Mouse (Mus musculus) hindbrain, embryonic 14.5 days (tissue): ENCODE data around the gene Usp49. TPM values are rescaled to one million over a fixed set of nuclear protein-coding genes. Genes with fewer than 3 reads are reported as not detected.

Experiments used
- ATAC-seq: fragments of 200-750 bp; cut with Nextera tagmentation; 2 replicates; pipeline ENCODE4 v1.8.0; 2017; ENCODE audit warnings: moderate number of reproducible peaks, mild to moderate bottlenecking, moderate TSS enrichment, moderate library complexity; ENCODE audit not compliant: low FRiP score
- DNase-seq: peaks from one replicate; pipeline ENCODE4 v3.0.0-alpha.2; 2015; ENCODE audit warnings: low spot score
- H3K27ac ChIP-seq: fragments of 300-500 bp; sonication (generic); 2 replicates; pipeline ENCODE4 v1.5.1; 2014; ENCODE audit warnings: mild to moderate bottlenecking, moderate library complexity
- H3K27me3 ChIP-seq: fragments of 300-500 bp; sonication (generic); 2 replicates; pipeline ENCODE4 v1.6.1; 2014; ENCODE audit warnings: mild to moderate bottlenecking, low read length, mixed read lengths; ENCODE audit not compliant: control insufficient read depth, insufficient read depth
- H3K36me3 ChIP-seq: fragments of 300-500 bp; sonication (generic); replicated peaks from 2 replicates; pipeline ENCODE4 v1.6.1; 2014; ENCODE audit not compliant: control insufficient read depth, insufficient read depth
- H3K4me1 ChIP-seq: fragments of 300-500 bp; sonication (generic); replicated peaks from 2 replicates; pipeline ENCODE4 v1.6.1; 2014; ENCODE audit warnings: antibody characterized with exemption, low read length, mixed read lengths; ENCODE audit not compliant: control insufficient read depth, insufficient read depth
- H3K4me2 ChIP-seq: fragments of 300-500 bp; sonication (generic); replicated peaks from 2 replicates; pipeline ENCODE4 v1.6.1; 2014; ENCODE audit warnings: mild to moderate bottlenecking, moderate library complexity
- H3K4me3 ChIP-seq: fragments of 300-500 bp; sonication (generic); replicated peaks from 2 replicates; pipeline ENCODE4 v1.5.1; 2014; ENCODE audit warnings: mild to moderate bottlenecking, low read length
- H3K9ac ChIP-seq: fragments of 300-500 bp; sonication (generic); 2 replicates; pipeline ENCODE4 v1.6.1; 2014
- H3K9me3 ChIP-seq: fragments of 300-500 bp; sonication (generic); 2 replicates; pipeline ENCODE4 v1.6.1; 2016; ENCODE audit warnings: low read length; ENCODE audit not compliant: control insufficient read depth
- WGBS: fragments of 180-500 bp; shearing (Covaris S2); extraction: QIAGEN DNeasy Blood & Tissue Kit; methylation state at CpG from one replicate; pipeline ENCODE4 v1.1.7; 2014; 5-methylcytosine and 5-hydroxymethylcytosine counted together
- polyA plus RNA-seq: library from polyadenylated mRNA; unstranded; fragments of >200 nt; fragmentation: Nextera tagmentation; extraction: Ambion mirVana; gene quantifications from 2 replicates; pipeline ENCODE4 v1.2.1, GENCODE M21; 2014

The Usp49 gene
- polyA plus RNA-seq: 6.7 and 7.6 TPM in 2 replicates

DNA sequence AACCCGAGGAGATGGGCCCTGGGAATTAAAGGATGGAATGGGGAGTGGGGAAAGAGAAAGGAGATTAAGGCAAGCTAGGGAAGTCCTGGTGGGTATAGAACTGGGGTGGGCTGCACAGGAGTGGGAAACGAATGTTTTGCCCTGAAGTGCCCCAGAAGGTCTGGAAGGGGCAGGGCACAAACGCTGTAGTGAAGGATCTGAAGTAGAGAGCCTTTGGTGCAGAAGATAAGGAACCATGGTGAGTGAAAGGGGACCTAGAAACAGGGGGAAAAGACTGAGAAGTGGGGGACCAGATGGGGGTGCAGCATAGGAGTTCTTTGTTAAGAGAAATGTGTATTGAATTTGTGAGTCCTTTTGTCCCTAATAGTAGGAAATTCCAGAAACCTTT is at the start of gene Usp49:
Gene Usp49 (plus strand): TSS at position 13 of the 388 bp plus-strand sequence.
- H3K4me2 ChIP-seq: peak within 1 kb of the TSS; percentile 59
- H3K36me3 ChIP-seq: peaks cover 16% of the 10 kb centered on the region
- 2% methylated on average over 3 of the region's 3 CpGs for WGBS
- H3K4me1 ChIP-seq: peaks cover 31% of the 10 kb centered on the region
- peak within 1 kb of the TSS; percentile 93 for H3K27ac ChIP-seq
- H3K9ac ChIP-seq: peak within 1 kb of the TSS; percentile 69
- peak within 1 kb of the TSS; percentile 55 for H3K4me3 ChIP-seq
- no peaks in the 10 kb centered on the region for H3K9me3 ChIP-seq
- DNase-seq (no peak), ATAC-seq (no peak)
- H3K27me3 ChIP-seq: no peaks in the 10 kb centered on the region

DNA sequence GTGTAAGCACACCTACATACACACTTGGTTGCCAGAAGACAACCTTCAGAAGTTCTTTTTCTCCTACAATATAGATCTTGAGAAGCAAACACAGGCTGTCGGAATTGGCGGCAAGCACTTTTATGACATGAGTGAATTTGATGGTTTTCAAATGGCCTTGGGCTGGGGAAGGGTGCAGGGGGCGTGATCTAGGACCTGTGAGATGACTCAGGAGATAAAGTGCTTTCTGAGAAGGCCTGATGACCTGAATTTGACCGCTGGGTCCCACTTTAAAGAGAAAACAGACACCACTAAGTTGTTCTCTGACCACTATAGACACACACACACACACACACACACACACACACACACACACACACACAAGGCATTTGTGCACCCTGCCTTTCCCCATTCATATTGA is 49.5 kb upstream of the Usp49 start:
- Histone ChIP-seq H3K27me3 (no peaks in the 10 kb centered on the region), H3K36me3 (no peaks in the 10 kb centered on the region), H3K4me2 (no peak overlapping the region), H3K9ac (no peak overlapping the region), H3K4me1 (no peaks in the 10 kb centered on the region), H3K4me3 (no peak overlapping the region), H3K9me3 (no peaks in the 10 kb centered on the region), H3K27ac (no peak overlapping the region)
- ATAC-seq (no peak), DNase-seq (no peak)
- WGBS: 92% methylated on average over 4 of the region's 4 CpGs

DNA sequence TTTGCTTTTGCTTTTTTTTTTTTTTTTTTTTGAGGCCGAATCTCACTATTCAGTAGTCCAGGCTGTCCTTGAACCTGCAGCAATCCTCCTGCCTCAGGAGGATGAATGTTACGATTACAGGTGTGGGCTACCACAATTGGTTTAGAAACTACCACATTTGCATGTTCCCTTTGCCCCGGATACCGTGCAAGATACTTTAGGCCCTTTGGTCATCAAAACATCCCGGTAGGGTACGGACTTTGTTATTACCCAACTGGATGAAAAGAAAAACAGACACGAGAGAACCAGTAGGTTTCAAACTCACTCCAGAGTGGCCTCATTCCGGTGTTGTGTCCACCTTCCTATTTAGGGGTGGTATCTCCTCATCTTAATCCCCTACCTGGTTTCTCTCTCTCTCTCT is 42.0 kb upstream of the Usp49 start:
- Histone ChIP-seq H3K27me3 (no peaks in the 10 kb centered on the region), H3K36me3 (no peaks in the 10 kb centered on the region), H3K4me3 (no peak overlapping the region), H3K27ac (no peak overlapping the region), H3K4me2 (no peak overlapping the region), H3K4me1 (peaks cover 7% of the 10 kb centered on the region; the same call in 1 of the 2 replicates), H3K9me3 (no peaks in the 10 kb centered on the region), H3K9ac (no peak overlapping the region)
- 87% methylated on average over 8 of the region's 8 CpGs for WGBS
- no peak for ATAC-seq
- no peak for DNase-seq

DNA sequence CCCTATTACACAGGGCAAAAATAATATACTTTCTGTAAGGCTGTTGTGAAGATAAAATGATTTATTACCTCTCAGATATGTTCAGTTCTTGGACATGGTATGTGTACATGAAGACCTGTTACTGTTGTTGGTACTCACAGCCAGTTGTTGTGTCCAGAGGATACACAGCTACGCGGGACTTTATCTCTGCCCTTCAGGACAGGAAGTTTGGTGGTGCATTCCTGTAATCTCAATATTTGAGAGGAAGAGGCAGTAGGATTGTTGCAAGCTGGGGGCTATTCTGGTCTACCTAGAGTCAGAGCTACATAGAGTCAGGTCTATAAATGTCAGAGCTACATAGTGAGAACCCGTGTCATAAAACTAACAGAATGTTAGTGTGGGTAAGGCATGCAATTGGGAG is 39.4 kb upstream of the Usp49 start:
- Histone ChIP-seq H3K4me3 (no peak overlapping the region), H3K27ac (no peak overlapping the region), H3K36me3 (no peaks in the 10 kb centered on the region), H3K4me1 (peaks cover 23% of the 10 kb centered on the region), H3K9me3 (no peaks in the 10 kb centered on the region), H3K27me3 (no peaks in the 10 kb centered on the region), H3K9ac (no peak overlapping the region), H3K4me2 (no peak overlapping the region)
- no peak for ATAC-seq
- WGBS: 92% methylated on average over 3 of the region's 3 CpGs
- no peak for DNase-seq

DNA sequence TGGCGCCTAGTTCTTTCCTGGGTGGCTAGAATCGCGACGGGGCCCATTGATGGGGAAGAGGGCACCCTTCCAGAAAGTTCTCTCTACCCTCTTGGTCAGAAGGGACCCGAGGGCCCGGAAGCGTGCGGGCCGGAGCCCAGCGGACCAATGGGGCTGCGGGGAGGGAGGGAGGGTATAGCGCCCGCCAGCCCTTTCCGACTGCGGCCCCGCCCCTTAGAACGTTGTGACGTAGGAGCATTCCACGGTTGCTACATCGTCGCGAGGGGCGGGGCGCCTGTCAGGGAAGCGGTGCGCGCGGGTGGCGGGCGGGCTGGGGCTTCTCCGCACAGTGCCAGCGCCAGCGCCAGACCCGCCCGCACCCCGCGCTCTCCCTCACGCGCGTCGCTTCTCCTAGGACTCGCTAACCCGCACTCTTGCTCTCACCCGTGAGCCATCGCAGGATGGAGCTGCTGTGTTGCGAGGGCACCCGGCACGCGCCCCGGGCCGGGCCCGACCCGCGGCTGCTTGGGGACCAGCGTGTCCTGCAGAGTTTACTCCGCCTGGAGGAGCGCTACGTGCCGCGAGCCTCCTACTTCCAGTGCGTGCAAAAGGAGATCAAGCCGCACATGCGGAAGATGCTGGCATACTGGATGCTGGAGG is 37.2 kb upstream of the Usp49 start:
- peak overlapping the region; percentile 91 for H3K4me2 ChIP-seq
- peak overlapping the region; percentile 83 for H3K27ac ChIP-seq
- under 1% methylated on average over 55 of the region's 63 CpGs for WGBS
- peak overlapping the region; percentile 66 for H3K9ac ChIP-seq
- peak overlapping the region; percentile 57 for H3K4me3 ChIP-seq
- H3K36me3 ChIP-seq: 0 out of 2 replicates have a peak, but pooled peaks cover 3% of the 10 kb centered on the region
- DNase-seq (peak; percentile 92), ATAC-seq (peak; percentile 91)
- no peaks in the 10 kb centered on the region for H3K9me3 ChIP-seq
- H3K27me3 ChIP-seq: no peaks in the 10 kb centered on the region
- peaks cover 34% of the 10 kb centered on the region for H3K4me1 ChIP-seq

DNA sequence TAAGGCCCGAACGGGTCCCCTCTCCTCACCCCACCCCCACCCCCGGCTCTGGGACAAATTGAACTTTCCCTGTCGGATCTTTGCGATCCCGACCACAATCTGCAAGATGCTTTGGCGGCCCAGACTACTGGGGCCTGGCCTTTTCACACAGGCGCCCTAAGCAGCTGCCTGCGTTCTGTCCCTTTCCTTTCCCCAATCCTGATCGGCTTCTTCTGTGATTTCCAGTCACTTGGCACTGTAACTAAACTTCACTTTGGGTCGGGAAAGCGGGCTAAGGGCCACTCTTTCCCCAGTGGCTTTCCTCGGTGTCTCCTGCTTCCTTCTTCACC is 36.7 kb upstream of the Usp49 start:
- ATAC-seq: no peak
- H3K27me3 ChIP-seq: no peaks in the 10 kb centered on the region
- H3K9ac ChIP-seq: peak overlapping the region; percentile 66
- 0% methylated on average over 13 of the region's 13 CpGs for WGBS
- peaks cover 34% of the 10 kb centered on the region for H3K4me1 ChIP-seq
- 0 out of 2 replicates have a peak, but pooled peaks cover 8% of the 10 kb centered on the region for H3K36me3 ChIP-seq
- no peaks in the 10 kb centered on the region for H3K9me3 ChIP-seq
- H3K4me3 ChIP-seq: peak overlapping the region; percentile 57
- peak overlapping the region; percentile 91 for H3K4me2 ChIP-seq
- DNase-seq: no peak
- H3K27ac ChIP-seq: peak overlapping the region; percentile 83

DNA sequence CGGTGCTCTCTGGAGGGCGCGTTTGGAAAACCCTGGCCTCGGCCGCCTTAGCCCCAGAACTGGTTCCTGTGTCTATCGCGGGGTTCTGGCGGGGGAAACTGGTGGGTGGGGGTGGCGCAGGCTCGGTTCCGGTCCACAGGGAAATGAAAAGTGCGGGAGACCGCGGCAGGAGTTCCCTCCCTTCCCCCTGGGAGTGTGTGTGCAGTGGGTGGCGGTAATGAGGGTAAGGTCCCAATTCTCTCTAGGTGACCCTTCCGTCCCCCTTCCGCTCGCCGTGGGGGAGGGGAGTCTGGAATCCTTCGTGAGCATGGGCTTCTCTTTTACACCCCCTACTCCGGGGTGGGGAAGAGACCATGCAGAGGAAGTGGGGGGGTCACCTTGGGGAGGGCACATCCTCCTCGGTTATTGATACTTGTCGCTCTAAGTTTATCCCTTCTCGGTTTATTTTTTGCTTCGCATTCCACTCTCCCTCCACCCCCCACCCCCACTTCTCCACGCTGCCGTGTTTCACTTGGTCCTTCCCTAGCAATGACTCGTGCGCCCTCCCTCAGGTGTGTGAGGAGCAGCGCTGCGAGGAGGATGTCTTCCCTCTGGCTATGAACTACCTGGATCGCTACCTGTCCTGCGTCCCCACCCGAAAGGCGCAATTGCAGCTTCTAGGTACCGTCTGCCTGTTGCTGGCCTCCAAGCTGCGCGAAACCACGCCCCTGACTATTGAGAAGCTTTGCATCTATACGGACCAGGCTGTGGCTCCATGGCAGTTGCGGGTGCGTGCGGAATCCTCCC is 36.1 kb upstream of the Usp49 start:
- peak overlapping the region; percentile 57 for H3K4me3 ChIP-seq
- under 1% methylated on average over 43 of the region's 43 CpGs for WGBS
- ATAC-seq: no peak
- peak overlapping the region; percentile 91 for H3K4me2 ChIP-seq
- H3K4me1 ChIP-seq: peaks cover 34% of the 10 kb centered on the region
- H3K27me3 ChIP-seq: no peaks in the 10 kb centered on the region
- peaks cover 13% of the 10 kb centered on the region for H3K36me3 ChIP-seq
- H3K27ac ChIP-seq: peak overlapping the region; percentile 83
- DNase-seq: no peak
- peak overlapping the region; percentile 66 for H3K9ac ChIP-seq
- no peaks in the 10 kb centered on the region for H3K9me3 ChIP-seq

DNA sequence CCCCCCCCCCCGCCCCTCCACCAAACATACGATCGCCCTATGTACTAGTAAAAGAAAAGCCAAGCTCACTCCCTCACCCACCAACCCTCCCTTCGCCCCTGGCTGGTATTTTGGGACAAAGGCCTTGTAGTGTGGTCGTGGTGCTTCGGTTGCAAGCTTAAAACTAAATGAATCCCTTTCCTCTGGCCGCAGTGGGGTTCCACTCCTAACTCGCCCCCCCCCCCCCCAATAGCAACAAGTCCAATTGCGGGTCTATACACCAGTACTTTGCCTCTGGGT is 35.6 kb upstream of the Usp49 start:
- ATAC-seq (no peak), DNase-seq (no peak)
- Histone ChIP-seq H3K36me3 (peaks cover 18% of the 10 kb centered on the region), H3K9ac (peak overlapping the region; percentile 66), H3K9me3 (no peaks in the 10 kb centered on the region), H3K27ac (peak overlapping the region; percentile 83), H3K4me3 (peak overlapping the region; percentile 57), H3K4me1 (peaks cover 34% of the 10 kb centered on the region), H3K27me3 (no peaks in the 10 kb centered on the region), H3K4me2 (peak overlapping the region; percentile 91)
- WGBS: 2% methylated on average over 8 of the region's 9 CpGs

DNA sequence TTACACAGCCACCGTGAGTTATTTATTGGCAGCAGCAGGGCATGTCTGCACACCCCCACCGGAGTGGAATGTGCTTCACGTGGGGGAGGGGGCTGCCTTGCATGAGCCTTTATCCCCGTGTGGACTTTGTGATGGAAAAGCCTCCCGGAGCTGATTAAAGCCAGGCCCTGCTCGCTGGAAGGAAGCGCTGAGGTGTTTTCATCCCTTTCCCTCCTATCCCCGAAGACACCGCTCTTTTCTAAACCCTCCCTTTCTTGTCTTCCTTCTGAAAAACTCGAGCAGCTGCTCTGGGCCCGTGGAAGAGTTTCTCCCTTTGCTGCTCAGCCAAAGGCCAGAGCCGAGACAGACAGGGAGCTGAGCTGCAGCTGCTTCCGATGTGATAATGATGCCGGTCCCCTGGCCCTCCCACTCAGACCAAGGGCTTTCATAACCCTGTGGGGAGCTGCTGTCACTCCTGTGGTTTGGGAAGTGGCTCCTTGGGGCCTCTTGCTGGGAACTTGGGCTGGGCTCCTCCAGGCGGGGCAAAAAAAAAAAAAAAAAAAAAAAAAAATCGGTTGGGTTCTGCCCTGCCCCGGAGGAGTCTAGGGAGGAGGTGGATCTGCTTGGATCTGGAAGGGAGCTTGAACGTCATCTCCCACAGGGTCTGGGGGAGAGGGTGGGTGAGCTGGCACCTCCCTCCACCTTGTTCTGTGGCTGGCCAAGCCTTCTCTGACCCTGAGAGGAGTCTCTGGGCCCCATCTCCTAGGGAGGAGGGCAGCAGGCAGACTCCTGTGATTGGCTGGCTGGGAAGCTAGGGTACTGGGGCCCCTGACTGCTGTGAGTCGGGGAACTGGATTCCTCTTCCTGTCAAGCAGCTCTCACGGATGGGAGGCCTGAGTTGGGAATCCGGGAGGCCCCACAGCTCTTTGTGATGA is 35.0 kb upstream of the Usp49 start:
- DNase-seq (peak; percentile 33), ATAC-seq (peak; percentile 28; the same call in 1 of the 2 replicates)
- Histone ChIP-seq H3K9ac (peak overlapping the region; percentile 66), H3K4me3 (peak overlapping the region; percentile 57), H3K4me1 (peaks cover 34% of the 10 kb centered on the region), H3K9me3 (no peaks in the 10 kb centered on the region), H3K27ac (peak overlapping the region; percentile 83), H3K4me2 (peak overlapping the region; percentile 91), H3K36me3 (peaks cover 24% of the 10 kb centered on the region), H3K27me3 (no peaks in the 10 kb centered on the region)
- WGBS: under 1% methylated on average over 21 of the region's 21 CpGs
